Mouse (Mus musculus): ENCODE data around the gene Ogfod1.

DNA sequence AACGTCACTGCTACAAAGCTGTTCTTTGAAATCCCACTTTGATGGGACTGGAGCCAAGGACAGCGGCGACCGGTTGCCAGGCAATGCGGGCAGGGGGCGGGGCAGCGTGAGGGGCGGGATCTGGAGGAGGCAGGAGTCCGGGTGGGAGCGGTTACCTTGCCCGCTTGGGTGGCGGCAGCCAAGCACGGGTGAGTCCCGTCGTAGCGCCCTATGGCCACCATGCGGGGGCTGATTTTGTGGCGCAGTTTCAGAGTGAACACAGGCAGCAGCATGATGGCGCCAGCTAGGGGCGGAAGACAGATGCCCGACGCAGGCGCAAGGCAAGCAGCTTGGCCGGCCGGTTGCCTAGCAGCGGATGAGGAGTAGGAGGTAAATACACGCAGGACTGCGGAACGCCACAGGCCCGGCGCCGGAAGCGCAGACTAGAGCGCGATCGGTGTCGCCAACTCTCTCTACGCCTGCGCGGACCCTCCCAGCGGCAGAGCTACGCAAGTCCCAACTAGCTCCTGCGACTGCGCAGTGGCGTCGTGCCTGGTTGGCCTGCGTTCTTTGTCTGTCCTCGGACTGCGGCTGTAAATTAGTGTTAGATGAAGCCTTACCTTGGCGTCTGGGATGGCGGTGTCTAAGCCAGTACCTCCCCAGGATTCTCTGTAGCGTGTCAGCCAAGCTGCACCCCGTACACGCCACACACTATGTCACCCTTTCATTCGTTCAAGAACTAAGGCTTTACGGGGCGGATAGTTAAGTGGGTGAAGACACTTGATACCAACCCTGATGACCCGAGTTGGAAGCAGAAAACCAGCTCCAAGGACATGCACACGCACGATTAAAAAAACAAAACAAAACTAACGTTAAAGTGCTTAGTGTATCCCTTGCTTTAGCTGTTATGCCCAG, 61.3 kb downstream of the Ogfod1 start, which contains the start of gene Bbs2:
- peak; percentile 100 for TF ChIP-seq POLR2A (IDR thresholded peaks at IDR 0.05; ENCODE audit: insufficient read depth, low read depth, low read length)
- TF ChIP-seq EP300 (IDR thresholded peaks at IDR 0.05; ENCODE audit: insufficient read depth, low read depth, low read length), result no peak; the same call in 1 of the 2 replicates

Data from heart, adult 2 months (tissue).